ENCODE assay signal across 8 mouse cellular contexts in genomic region chr14:30828635-30829460, GRCm38 (mm10). TPM values are rescaled to one million over a fixed set of nuclear protein-coding genes. Genes with fewer than 3 reads are reported as not detected.
DNase-seq lines count a peak whose midpoint lies in the region; ATAC-seq lines count a peak whose summit lies in the region.
"Had no signal": no experiment of that assay in that cellular context is flagged by ENCODE, and none has a peak within 500 bp of the region (broad histone marks: within the 10 kb centered on the region; RNA-seq: fewer than 3 reads in every experiment).

No protein-coding gene starts in this region.

- peaks cover 35% of the 10 kb centered on the region for H3K4me1 ChIP-seq in brown adipose tissue, adult 24 weeks (ENCODE audit: control insufficient read depth, insufficient read depth, insufficient read length, low read length)
- peaks cover 34% of the 10 kb centered on the region for H3K4me1 ChIP-seq in kidney, embryonic 16.5 days (ENCODE audit: insufficient read depth, low read length)
- peaks cover 20% of the 10 kb centered on the region for H3K4me1 ChIP-seq in midbrain, embryonic 16.5 days (ENCODE audit: control insufficient read depth, insufficient read depth, low read length)

- H3K36me3 ChIP-seq in kidney, embryonic 16.5 days (ENCODE audit: insufficient read depth, low read length): no peaks in the 10 kb centered on the region
- no peaks in the 10 kb centered on the region for H3K36me3 ChIP-seq in midbrain, embryonic 16.5 days (ENCODE audit: control insufficient read depth, insufficient read depth, low read length)
- H3K36me3 ChIP-seq: midbrain, embryonic 12.5 days had no signal

- 72% methylated on average over 11 of the region's 11 CpGs for WGBS in kidney, embryonic 16.5 days
- WGBS in midbrain, embryonic 16.5 days: 87% methylated on average over 11 of the region's 11 CpGs

- peak overlapping the region; percentile 68 for H3K27ac ChIP-seq in brown adipose tissue, adult 24 weeks (replicated peaks; ENCODE audit: low read depth, low read length)
- H3K27ac ChIP-seq in kidney, embryonic 16.5 days (ENCODE audit: low read length): peak overlapping the region; percentile 38; the same call in 1 of the 2 replicates
- no peak overlapping the region for H3K27ac ChIP-seq in midbrain, embryonic 16.5 days (ENCODE audit: low read length)
- H3K27ac ChIP-seq: midbrain, embryonic 12.5 days had no signal

- H3K4me3 ChIP-seq in brown adipose tissue, adult 24 weeks (ENCODE audit: insufficient read depth, low read depth, low read length): no peak overlapping the region
- no peak overlapping the region for H3K4me3 ChIP-seq in kidney, embryonic 16.5 days (ENCODE audit: low read length)
- H3K4me3 ChIP-seq in midbrain, embryonic 16.5 days (ENCODE audit: low read depth, low read length): no peak overlapping the region
- H3K4me3 ChIP-seq: midbrain, embryonic 12.5 days had no signal

- no peak overlapping the region for H3K4me2 ChIP-seq in kidney, embryonic 16.5 days (replicated peaks; ENCODE audit: low read depth, low read length)
- no peak overlapping the region for H3K4me2 ChIP-seq in midbrain, embryonic 16.5 days (ENCODE audit: low read length)
- H3K4me2 ChIP-seq: midbrain, embryonic 12.5 days had no signal

- H3K9ac ChIP-seq in kidney, embryonic 16.5 days (replicated peaks; ENCODE audit: low read length): no peak overlapping the region
- H3K9ac ChIP-seq in midbrain, embryonic 16.5 days (ENCODE audit: low read depth, low read length): no peak overlapping the region
- H3K9ac ChIP-seq: midbrain, embryonic 12.5 days had no signal

- no peak for ATAC-seq in kidney, embryonic 16.5 days (ENCODE audit: low FRiP score, low TSS enrichment)
- peak; percentile 53 for ATAC-seq in megakaryocyte progenitor cell, adult 5-6 weeks (replicated peaks; ENCODE audit: poor library complexity)
- no peak for ATAC-seq in midbrain, embryonic 16.5 days

- peak; percentile 78 to 89 for DNase-seq in heart, adult 18-20 months
- no peak for DNase-seq in right cerebral cortex, postnatal 36 days (ENCODE audit: low spot score in 2 of 2)
- DNase-seq in thymus, postnatal 14 days: no peak

- no peaks in the 10 kb centered on the region for H3K27me3 ChIP-seq in kidney, embryonic 16.5 days (ENCODE audit: insufficient read depth, low read length)
- no peaks in the 10 kb centered on the region for H3K27me3 ChIP-seq in midbrain, embryonic 16.5 days (ENCODE audit: control insufficient read depth, insufficient read depth, low read depth, low read length)
- H3K27me3 ChIP-seq: midbrain, embryonic 12.5 days had no signal

- no peaks in the 10 kb centered on the region for H3K9me3 ChIP-seq in kidney, embryonic 16.5 days (ENCODE audit: low read length)
- no peaks in the 10 kb centered on the region for H3K9me3 ChIP-seq in midbrain, embryonic 16.5 days (replicated peaks; ENCODE audit: control insufficient read depth, low read length, poor library complexity, severe bottlenecking)
- H3K9me3 ChIP-seq: midbrain, embryonic 12.5 days had no signal

RNA-seq across cellular contexts. Expression of gene Tmem110, which starts 3.5 kb away (rescaled TPM):
- polyA plus RNA-seq in brown adipose tissue, adult 24 weeks (2012; ENCODE audit: insufficient read depth, insufficient read length, missing spikeins): 37.1 and 40.5 TPM in 2 replicates
- total RNA-seq in heart, adult 18-20 months (2021): 1 to 10 TPM; 6.0 to 8.5 TPM
- polyA plus RNA-seq in kidney, embryonic 16.5 days (2015; fragmentation: Nextera tagmentation; extraction: Ambion mirVana): 25.1 and 25.7 TPM in 2 replicates
- 7.1 and 10.9 TPM in 2 replicates for total RNA-seq in megakaryocyte progenitor cell, adult 5-6 weeks (2015)
- total RNA-seq in megakaryocyte progenitor cell, adult 5-6 weeks (2017): 6.4 and 9.8 TPM in 2 replicates
- polyA plus RNA-seq in midbrain, embryonic 16.5 days (2015; fragmentation: Nextera tagmentation; extraction: Ambion mirVana): 22.3 and 22.9 TPM in 2 replicates

RNA-seq across cellular contexts. Expression of gene Mustn1, which starts 50.2 kb away (rescaled TPM):
- polyA plus RNA-seq in brown adipose tissue, adult 24 weeks (2012; ENCODE audit: insufficient read depth, insufficient read length, missing spikeins): 6.8 and 12.9 TPM in 2 replicates
- total RNA-seq in heart, adult 18-20 months (2021): 10 to 100 TPM; 12.5 to 14.4 TPM
- 4.5 and 5.3 TPM in 2 replicates for polyA plus RNA-seq in kidney, embryonic 16.5 days (2015; fragmentation: Nextera tagmentation; extraction: Ambion mirVana)
- total RNA-seq in megakaryocyte progenitor cell, adult 5-6 weeks (2015): 0.47 and 0.49 TPM in 2 replicates
- total RNA-seq in megakaryocyte progenitor cell, adult 5-6 weeks (2017): 0.27 and 0.50 TPM in 2 replicates
- 0.51 and 0.68 TPM in 2 replicates for polyA plus RNA-seq in midbrain, embryonic 16.5 days (2015; fragmentation: Nextera tagmentation; extraction: Ambion mirVana)

RNA-seq across cellular contexts. Expression of gene Itih4, which starts 57.4 kb away (rescaled TPM):
- 0.96 and 1.3 TPM in 2 replicates for polyA plus RNA-seq in brown adipose tissue, adult 24 weeks (2012; ENCODE audit: insufficient read depth, insufficient read length, missing spikeins)
- 1 to 10 TPM; 3.1 to 7.9 TPM for total RNA-seq in heart, adult 18-20 months (2021)
- polyA plus RNA-seq in kidney, embryonic 16.5 days (2015; fragmentation: Nextera tagmentation; extraction: Ambion mirVana): 0.27 and 0.59 TPM in 2 replicates
- total RNA-seq in megakaryocyte progenitor cell, adult 5-6 weeks (2015): not detected in 2 replicates
- total RNA-seq in megakaryocyte progenitor cell, adult 5-6 weeks (2017): not detected in 2 replicates
- polyA plus RNA-seq in midbrain, embryonic 16.5 days (2015; fragmentation: Nextera tagmentation; extraction: Ambion mirVana): not detected in 2 replicates
- polyA plus RNA-seq: midbrain, embryonic 12.5 days had no signal

Comparison
In these comparisons a context has a peak if more than half of its experiments do, and no peak if none do; other contexts are left out.
1. DNase-seq: peak in heart, adult 18-20 months (2 of 2); none in right cerebral cortex, postnatal 36 days (0 of 2) and thymus, postnatal 14 days (single experiment).